Mouse (Mus musculus): ENCODE measurements around the gene Slc35f1.

DNA sequence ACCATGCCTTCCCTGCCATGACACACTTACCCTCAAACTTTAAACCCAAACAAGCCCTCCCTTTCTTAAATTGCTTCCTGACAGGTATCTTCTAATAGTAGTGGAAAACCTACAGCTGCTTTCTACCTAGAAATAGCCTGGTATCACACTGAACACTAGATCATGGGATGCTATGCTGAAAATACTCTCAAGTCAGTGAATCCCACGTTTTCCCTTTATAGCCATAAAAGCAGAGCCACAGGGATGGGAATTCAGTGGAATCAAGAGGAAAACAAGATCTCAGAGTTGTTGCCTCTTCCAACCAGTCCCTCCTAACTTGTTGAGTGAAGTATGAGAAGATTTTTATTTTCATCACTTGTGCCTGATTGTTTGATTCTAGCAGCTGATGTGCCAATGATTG is 442.4 kb downstream of the Slc35f1 start:
- TF ChIP-seq CTCF (IDR thresholded peaks at IDR 0.05; ENCODE audit: borderline replicate concordance, insufficient read depth, low read depth, low read length) (no peak), POLR2A (IDR thresholded peaks at IDR 0.05; ENCODE audit: borderline replicate concordance, insufficient read depth, low read length) (no peak)

All from cerebellum, adult 2 months (tissue).